Mouse (Mus musculus) limb, embryonic 13.5 days (tissue): ENCODE results near the gene Smarcd2. TPM values are rescaled to one million over a fixed set of nuclear protein-coding genes. Genes with fewer than 3 reads are reported as not detected.

Experiments used
- ATAC-seq: fragments of 200-750 bp; cut with Nextera tagmentation; 2 replicates; pipeline ENCODE4 v1.8.0; 2017; ENCODE audit warnings: low read depth, moderate number of reproducible peaks, moderate TSS enrichment; ENCODE audit not compliant: low FRiP score
- H3K27ac ChIP-seq: fragments of 300-500 bp; sonication (generic); 2 replicates; pipeline ENCODE4 v1.5.1; 2015; ENCODE audit warnings: inconsistent platforms, mild to moderate bottlenecking, moderate library complexity
- H3K27me3 ChIP-seq: fragments of 300-500 bp; sonication (generic); 2 replicates; pipeline ENCODE4 v1.6.1; 2015; ENCODE audit warnings: mild to moderate bottlenecking, inconsistent platforms
- H3K36me3 ChIP-seq: fragments of 300-500 bp; sonication (generic); 2 replicates; pipeline ENCODE4 v1.6.1; 2015; ENCODE audit warnings: inconsistent platforms, mild to moderate bottlenecking, moderate library complexity
- H3K4me1 ChIP-seq: fragments of 300-500 bp; sonication (generic); 2 replicates; pipeline ENCODE4 v1.6.1; 2015; ENCODE audit warnings: inconsistent platforms
- H3K4me2 ChIP-seq: fragments of 300-500 bp; sonication (generic); replicated peaks from 2 replicates; pipeline ENCODE4 v1.6.1; 2015; ENCODE audit warnings: inconsistent platforms, mild to moderate bottlenecking, moderate library complexity
- H3K4me3 ChIP-seq: fragments of 300-500 bp; sonication (generic); 2 replicates; pipeline ENCODE4 v1.5.1; 2015; ENCODE audit warnings: moderate library complexity, mild to moderate bottlenecking, inconsistent platforms
- H3K9ac ChIP-seq: fragments of 300-500 bp; sonication (generic); 2 replicates; pipeline ENCODE4 v1.6.1; 2015; ENCODE audit warnings: mild to moderate bottlenecking, inconsistent platforms
- H3K9me3 ChIP-seq: fragments of 300-500 bp; sonication (generic); 2 replicates; pipeline ENCODE4 v1.6.1; 2016; ENCODE audit warnings: inconsistent platforms
- WGBS: fragments of 180-500 bp; shearing (Covaris S2); methylation state at CpG from one replicate; pipeline ENCODE4 v1.1.7; 2015; 5-methylcytosine and 5-hydroxymethylcytosine counted together
- polyA plus RNA-seq: library from polyadenylated mRNA; unstranded; fragments of >200 nt; fragmentation: Nextera tagmentation; extraction: Ambion mirVana; gene quantifications from 2 replicates; pipeline ENCODE4 v1.2.1, GENCODE M21; 2015

Gene Smarcd2
- polyA plus RNA-seq = 82.6 and 82.7 TPM in 2 replicates

GRCm38 (mm10) chr11:106272644-106273310 lies at the start of gene Smarcd2:
Smarcd2 (minus strand) TSS chr11:106272972.
- Histone ChIP-seq H3K4me1 (peaks cover 69% of the 10 kb centered on the region), H3K27me3 (no peaks in the 10 kb centered on the region), H3K4me2 (peak within 1 kb of the TSS; percentile 94), H3K9me3 (no peaks in the 10 kb centered on the region), H3K4me3 (peak within 1 kb of the TSS; percentile 76), H3K27ac (peak within 1 kb of the TSS; percentile 96), H3K36me3 (no peaks in the 10 kb centered on the region; the same call in 1 of the 2 replicates), H3K9ac (peak within 1 kb of the TSS; percentile 100)
- under 1% methylated on average over 61 of the region's 72 CpGs for WGBS
- ATAC-seq = peak; percentile 94

GRCm38 (mm10) chr11:106318406-106319366 lies 45.9 kb upstream of the Smarcd2 start:
- Histone ChIP-seq H3K4me3 (no peak overlapping the region), H3K27me3 (no peaks in the 10 kb centered on the region), H3K27ac (no peak overlapping the region; the same call in 1 of the 2 replicates), H3K36me3 (no peaks in the 10 kb centered on the region), H3K4me2 (no peak overlapping the region), H3K9me3 (no peaks in the 10 kb centered on the region), H3K4me1 (peaks cover 51% of the 10 kb centered on the region), H3K9ac (no peak overlapping the region; the same call in 1 of the 2 replicates)
- WGBS = 69% methylated on average over 21 of the region's 21 CpGs
- ATAC-seq = no peak

- H3K36me3 ChIP-seq = no peaks in the 10 kb centered on the region
- no peaks in the 10 kb centered on the region for H3K9me3 ChIP-seq
- H3K4me3 ChIP-seq = no peak overlapping the region
- no peak overlapping the region for H3K9ac ChIP-seq
- no peak overlapping the region; the same call in 1 of the 2 replicates for H3K4me2 ChIP-seq
- no peaks in the 10 kb centered on the region for H3K27me3 ChIP-seq
- peak overlapping the region; percentile 58; the same call in 1 of the 2 replicates for H3K27ac ChIP-seq
- WGBS = 51% methylated on average over 7 of the region's 7 CpGs
- ATAC-seq = no peak
- peaks cover 59% of the 10 kb centered on the region for H3K4me1 ChIP-seq
Measured at GRCm38 (mm10) chr11:106317801-106318200, 45.0 kb upstream of the Smarcd2 start.

GRCm38 (mm10) chr11:106316416-106316815 lies 43.6 kb upstream of the Smarcd2 start:
- Histone ChIP-seq H3K4me3 (no peak overlapping the region), H3K27ac (peak overlapping the region; percentile 44; the same call in 1 of the 2 replicates), H3K9ac (no peak overlapping the region), H3K36me3 (no peaks in the 10 kb centered on the region), H3K4me1 (peaks cover 59% of the 10 kb centered on the region), H3K27me3 (no peaks in the 10 kb centered on the region), H3K9me3 (no peaks in the 10 kb centered on the region), H3K4me2 (no peak overlapping the region)
- 7% methylated on average over 1 of the region's 1 CpGs for WGBS
- no peak for ATAC-seq

GRCm38 (mm10) chr11:106314333-106314812 lies 41.6 kb upstream of the Smarcd2 start, which contains the start of gene Cd79b:
Cd79b (minus strand) TSS chr11:106314762.
- H3K9ac ChIP-seq = no peak within 1 kb of the TSS

GRCm38 (mm10) chr11:106313533-106313932 lies 40.8 kb upstream of the Smarcd2 start:
- 35% methylated on average over 5 of the region's 5 CpGs for WGBS
- no peak overlapping the region for H3K4me3 ChIP-seq
- peaks cover 45% of the 10 kb centered on the region for H3K4me1 ChIP-seq
- H3K36me3 ChIP-seq = no peaks in the 10 kb centered on the region
- no peaks in the 10 kb centered on the region for H3K9me3 ChIP-seq
- ATAC-seq = no peak
- no peak overlapping the region for H3K9ac ChIP-seq
- H3K4me2 ChIP-seq = no peak overlapping the region; the same call in 1 of the 2 replicates
- H3K27ac ChIP-seq = no peak overlapping the region
- H3K27me3 ChIP-seq = no peaks in the 10 kb centered on the region

More at GRCm38 (mm10) chr11:106314333-106314812, 41.6 kb upstream of the Smarcd2 start, which contains the start of gene Cd79b:
- H3K4me2 ChIP-seq = peak within 1 kb of the TSS; percentile 25
- ATAC-seq = no peak
- 27% methylated on average over 9 of the region's 9 CpGs for WGBS
- H3K4me1 ChIP-seq = peaks cover 54% of the 10 kb centered on the region
- no peaks in the 10 kb centered on the region for H3K36me3 ChIP-seq
- H3K27me3 ChIP-seq = no peaks in the 10 kb centered on the region
- H3K27ac ChIP-seq = peak within 1 kb of the TSS; percentile 55; the same call in 1 of the 2 replicates
- H3K4me3 ChIP-seq = no peak within 1 kb of the TSS
- H3K9me3 ChIP-seq = no peaks in the 10 kb centered on the region

- H3K27ac ChIP-seq = no peak overlapping the region
- ATAC-seq = no peak
- no peak overlapping the region for H3K4me3 ChIP-seq
- H3K36me3 ChIP-seq = no peaks in the 10 kb centered on the region
- no peaks in the 10 kb centered on the region for H3K27me3 ChIP-seq
- H3K9me3 ChIP-seq = no peaks in the 10 kb centered on the region
- no peak overlapping the region for H3K9ac ChIP-seq
- WGBS = 67% methylated on average over 5 of the region's 5 CpGs
- no peak overlapping the region for H3K4me2 ChIP-seq
- H3K4me1 ChIP-seq = peaks cover 18% of the 10 kb centered on the region
Measured at GRCm38 (mm10) chr11:106310123-106310522, 37.4 kb upstream of the Smarcd2 start.

GRCm38 (mm10) chr11:106308162-106308561 lies 35.4 kb upstream of the Smarcd2 start:
- Histone ChIP-seq H3K27me3 (no peaks in the 10 kb centered on the region), H3K9ac (no peak overlapping the region), H3K4me1 (peaks cover 2% of the 10 kb centered on the region), H3K27ac (no peak overlapping the region), H3K4me2 (no peak overlapping the region), H3K4me3 (no peak overlapping the region), H3K36me3 (no peaks in the 10 kb centered on the region), H3K9me3 (no peaks in the 10 kb centered on the region)
- no peak for ATAC-seq
- 88% methylated on average over 11 of the region's 11 CpGs for WGBS

- no peak overlapping the region for H3K9ac ChIP-seq
- no peak overlapping the region for H3K4me2 ChIP-seq
- no peaks in the 10 kb centered on the region for H3K4me1 ChIP-seq
- no peak overlapping the region for H3K27ac ChIP-seq
- no peaks in the 10 kb centered on the region for H3K27me3 ChIP-seq
- WGBS = 57% methylated on average over 5 of the region's 5 CpGs
- ATAC-seq = no peak
- H3K36me3 ChIP-seq = no peaks in the 10 kb centered on the region
- H3K4me3 ChIP-seq = no peak overlapping the region
- no peaks in the 10 kb centered on the region for H3K9me3 ChIP-seq
Measured at GRCm38 (mm10) chr11:106307432-106307831, 34.7 kb upstream of the Smarcd2 start.

GRCm38 (mm10) chr11:106306758-106307157 lies 34.0 kb upstream of the Smarcd2 start:
- no peak overlapping the region for H3K4me2 ChIP-seq
- H3K27me3 ChIP-seq = no peaks in the 10 kb centered on the region
- H3K9ac ChIP-seq = no peak overlapping the region
- ATAC-seq = no peak
- no peaks in the 10 kb centered on the region for H3K36me3 ChIP-seq
- H3K4me1 ChIP-seq = no peaks in the 10 kb centered on the region
- no peak overlapping the region for H3K4me3 ChIP-seq
- 85% methylated on average over 9 of the region's 9 CpGs for WGBS
- no peak overlapping the region for H3K27ac ChIP-seq
- H3K9me3 ChIP-seq = no peaks in the 10 kb centered on the region

- Histone ChIP-seq H3K4me3 (no peak overlapping the region), H3K9me3 (no peaks in the 10 kb centered on the region), H3K36me3 (no peaks in the 10 kb centered on the region), H3K27ac (no peak overlapping the region), H3K4me2 (no peak overlapping the region), H3K9ac (no peak overlapping the region), H3K27me3 (no peaks in the 10 kb centered on the region), H3K4me1 (no peaks in the 10 kb centered on the region)
- ATAC-seq = no peak
- 94% methylated on average over 3 of the region's 3 CpGs for WGBS
Measured at GRCm38 (mm10) chr11:106306065-106306385, 33.3 kb upstream of the Smarcd2 start.
